Mouse (Mus musculus) mouse embryonic stem cell (cell line): ENCODE measurements around the gene Clstn2.

Experiments used
- in situ Hi-C, 2 experiments: fragments of 300-500 bp; cut with MboI; formaldehyde crosslinking; loops; 1 replicate in 1 of 2; 3 replicates in 1 of 2; pipeline ENCODE4 v1.14.3; 2019 to 2020; ENCODE audit warnings: low sequenced_read_pairs in 2 of 2, low pct_unique_long_range_greater_than_20kb in 1 of 2, mixed read lengths in 1 of 2; ENCODE audit not compliant: unreplicated experiment in 1 of 2

The Clstn2 gene

DNA sequence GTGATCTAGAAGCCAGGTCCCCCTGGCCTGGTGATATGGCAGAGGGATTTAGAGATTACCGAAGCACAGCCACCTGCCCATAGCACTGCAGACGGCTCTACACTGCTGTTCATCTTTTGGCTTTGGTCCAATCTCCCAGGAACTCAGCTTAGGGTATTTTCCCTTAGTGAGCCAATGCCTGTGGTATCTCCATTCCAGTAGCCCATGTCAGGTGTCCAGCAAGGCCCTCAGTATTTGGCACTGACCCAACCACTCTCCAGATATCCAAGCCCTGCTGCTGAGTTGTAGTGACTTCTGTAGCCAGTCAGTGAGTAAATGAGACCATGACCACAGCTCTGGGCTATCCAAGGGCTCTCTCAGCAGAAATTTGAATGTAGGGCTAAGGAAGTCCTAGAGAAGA, 330.0 kb downstream of the Clstn2 start:
- in situ Hi-C loops = no loop called here

- in situ Hi-C loops = no loop called here
Observed at GRCm38 (mm10) chr9:97699983-97700382, 333.0 kb downstream of the Clstn2 start.

- in situ Hi-C loops = no loop called here
Observed at GRCm38 (mm10) chr9:97699020-97699419, 334.0 kb downstream of the Clstn2 start.

DNA sequence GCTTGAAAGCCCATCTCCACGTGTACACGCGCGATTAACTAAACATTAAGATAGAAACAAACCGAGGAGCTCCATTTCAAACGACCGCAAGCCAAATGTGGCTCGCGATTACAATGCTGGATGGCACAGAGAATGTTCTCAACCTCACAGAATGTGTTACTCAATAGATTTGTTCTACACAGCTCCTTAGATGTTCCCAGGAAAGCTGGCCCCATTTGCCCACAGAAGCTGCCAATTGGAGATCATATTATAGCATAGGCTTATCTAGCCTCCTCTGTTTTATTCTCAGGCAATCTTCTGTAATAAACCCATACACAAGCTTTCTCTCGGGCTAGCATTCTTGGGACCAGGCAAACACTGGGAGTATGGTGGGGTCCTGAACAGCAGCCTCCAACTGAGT, 334.9 kb downstream of the Clstn2 start:
- in situ Hi-C loops = no loop called here

GRCm38 (mm10) chr9:97696655-97697235, 336.2 kb downstream of the Clstn2 start:
- in situ Hi-C loops = no loop called here

GRCm38 (mm10) chr9:97695278-97695677, 337.7 kb downstream of the Clstn2 start:
- in situ Hi-C loops = no loop called here

- in situ Hi-C loops = no loop called here
Observed at GRCm38 (mm10) chr9:97686826-97687425, 346.1 kb downstream of the Clstn2 start.

DNA sequence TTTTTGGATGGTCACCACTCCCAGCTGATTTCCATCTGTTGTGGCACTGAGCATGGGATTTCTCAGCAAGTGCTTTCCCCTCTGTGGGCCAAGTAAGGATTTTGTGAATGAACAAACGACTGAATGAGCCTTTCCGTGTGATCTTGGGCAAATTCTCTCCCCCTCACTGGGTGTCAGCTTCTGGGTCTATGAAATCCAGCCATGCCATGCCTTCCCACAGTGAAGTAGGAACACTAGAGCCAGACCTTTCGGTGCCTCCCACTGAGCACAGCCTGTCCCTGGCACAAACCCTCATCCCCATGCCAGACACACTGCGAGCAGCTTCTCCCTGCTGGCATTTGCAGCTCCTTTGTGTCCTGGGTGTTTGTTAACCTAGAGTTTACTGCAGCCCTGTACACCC, 347.3 kb downstream of the Clstn2 start:
- in situ Hi-C loops = no loop called here

DNA sequence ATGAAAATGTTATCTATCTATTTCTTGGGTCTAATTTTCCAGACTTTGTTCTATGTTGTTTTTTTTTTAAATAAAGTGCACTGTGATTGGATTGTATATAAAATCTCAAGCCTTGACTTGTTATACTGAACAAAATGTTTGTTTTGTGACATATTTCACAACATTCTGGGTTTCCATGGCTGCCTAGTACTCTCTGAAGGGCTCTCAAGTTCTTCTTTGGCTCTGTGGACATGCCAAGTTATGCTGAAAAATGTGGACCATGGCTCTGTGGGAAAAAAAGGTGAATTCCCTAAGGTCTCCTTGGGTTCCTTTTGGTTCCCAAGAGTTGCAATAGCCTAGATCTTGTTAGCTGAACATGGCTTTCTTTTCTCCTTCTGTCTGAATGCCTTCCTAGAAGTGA, 353.1 kb downstream of the Clstn2 start:
- in situ Hi-C loops = no loop called here

DNA sequence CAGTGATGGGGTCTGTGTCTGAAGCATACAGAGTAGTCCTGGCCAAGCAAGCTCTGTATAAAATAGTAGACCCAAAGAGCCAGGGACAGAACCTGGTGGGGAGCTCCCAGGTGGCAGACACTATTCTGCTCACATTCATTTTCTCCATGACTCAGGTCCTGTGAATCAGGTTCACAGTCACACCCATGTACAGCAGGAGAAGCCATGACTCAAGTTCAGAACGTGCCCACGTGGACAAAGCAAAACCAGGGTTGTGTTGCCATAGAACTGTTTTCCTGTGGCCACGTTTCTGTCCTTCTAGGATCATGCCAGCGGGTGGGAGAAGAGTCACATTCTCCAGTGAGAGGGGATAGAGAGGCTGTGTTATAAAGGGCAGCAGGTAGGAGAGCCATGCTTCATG, 353.9 kb downstream of the Clstn2 start:
- in situ Hi-C loops = no loop called here

DNA sequence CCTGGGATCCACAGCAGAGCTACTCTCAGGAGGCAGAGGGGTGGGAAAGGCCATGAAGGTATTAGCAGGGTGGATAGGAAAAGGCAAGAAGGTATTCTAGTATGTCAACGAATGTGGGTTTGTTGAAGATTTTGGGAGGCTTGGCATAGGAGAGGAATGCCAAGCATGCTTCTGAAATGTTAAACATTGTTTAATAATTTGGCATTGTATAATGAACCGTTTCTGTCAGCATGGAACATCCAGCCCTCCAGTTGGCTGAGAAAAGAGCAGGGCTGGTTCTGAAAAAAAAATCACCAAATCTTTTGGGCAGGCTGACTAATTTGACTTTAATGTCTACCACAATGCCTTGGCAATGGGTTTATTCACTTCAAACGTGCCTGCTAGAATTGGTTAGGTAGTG, 355.9 kb downstream of the Clstn2 start:
- in situ Hi-C loops = no loop called here

DNA sequence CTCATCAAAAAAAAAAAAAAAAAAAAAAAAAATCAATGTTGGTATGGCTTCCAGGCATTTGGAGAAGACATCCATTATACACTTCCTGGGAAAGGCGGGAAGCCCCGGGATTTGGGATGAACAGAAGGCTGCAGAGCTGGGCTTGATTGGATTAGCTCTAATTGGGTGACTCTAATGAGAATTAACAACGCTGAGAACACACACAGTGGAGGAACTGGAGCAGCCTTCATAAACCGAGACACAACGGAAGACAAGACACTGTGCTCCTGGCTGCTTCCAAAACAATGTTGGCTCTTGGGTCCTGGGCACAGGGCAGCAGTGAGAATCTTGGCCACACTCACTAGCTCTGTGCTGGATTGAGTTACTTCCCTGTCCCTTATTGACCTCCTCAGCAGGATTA, 360.3 kb downstream of the Clstn2 start:
- in situ Hi-C loops = no loop called here

GRCm38 (mm10) chr9:97672224-97672623, 360.8 kb downstream of the Clstn2 start:
- in situ Hi-C loops = no loop called here

DNA sequence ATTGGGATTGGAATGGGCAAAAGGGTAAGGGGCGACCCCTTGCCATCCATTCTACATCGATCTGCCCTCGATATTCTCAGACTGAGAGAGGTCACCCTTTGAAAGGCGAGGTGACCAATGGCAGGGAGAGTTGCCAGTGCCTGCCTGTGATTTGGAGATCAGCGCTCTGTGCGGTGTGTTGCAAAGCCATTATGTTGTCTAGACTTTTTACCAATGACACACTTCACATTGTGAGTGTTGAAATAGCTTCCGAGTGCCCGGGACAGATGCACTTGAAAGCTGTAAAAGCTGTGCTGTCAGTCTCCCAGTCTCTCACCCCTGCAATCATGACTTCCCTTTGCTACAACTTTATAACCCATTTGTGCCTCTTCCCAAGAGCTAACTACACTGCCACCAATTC, 362.3 kb downstream of the Clstn2 start:
- in situ Hi-C loops = no loop called here

GRCm38 (mm10) chr9:97660989-97661388, 372.0 kb downstream of the Clstn2 start:
- in situ Hi-C loops = no loop called here

GRCm38 (mm10) chr9:97658736-97659135, 374.2 kb downstream of the Clstn2 start:
- in situ Hi-C loops = no loop called here

DNA sequence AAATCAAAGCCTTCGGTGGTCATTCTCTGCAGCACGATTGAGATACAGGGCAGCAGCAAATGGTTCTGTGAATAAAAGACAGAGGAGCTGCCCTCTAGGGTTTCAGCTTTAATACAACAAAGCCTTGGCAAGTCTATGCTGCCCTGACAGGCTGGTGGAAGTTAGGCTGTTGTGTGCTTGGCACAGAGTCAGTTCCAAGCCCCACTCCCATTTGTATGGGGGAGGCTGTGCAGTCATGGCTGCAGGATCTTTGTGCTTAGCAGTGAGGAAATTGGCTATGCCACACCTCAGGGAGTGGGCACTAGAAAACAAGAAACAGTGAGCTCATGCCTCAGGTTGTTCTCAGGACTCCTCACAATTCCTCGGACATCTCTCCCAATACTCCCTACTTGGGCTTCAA, 384.6 kb downstream of the Clstn2 start:
- in situ Hi-C loops = no loop called here

GRCm38 (mm10) chr9:97645746-97646145, 387.2 kb downstream of the Clstn2 start:
- in situ Hi-C loops = no loop called here

DNA sequence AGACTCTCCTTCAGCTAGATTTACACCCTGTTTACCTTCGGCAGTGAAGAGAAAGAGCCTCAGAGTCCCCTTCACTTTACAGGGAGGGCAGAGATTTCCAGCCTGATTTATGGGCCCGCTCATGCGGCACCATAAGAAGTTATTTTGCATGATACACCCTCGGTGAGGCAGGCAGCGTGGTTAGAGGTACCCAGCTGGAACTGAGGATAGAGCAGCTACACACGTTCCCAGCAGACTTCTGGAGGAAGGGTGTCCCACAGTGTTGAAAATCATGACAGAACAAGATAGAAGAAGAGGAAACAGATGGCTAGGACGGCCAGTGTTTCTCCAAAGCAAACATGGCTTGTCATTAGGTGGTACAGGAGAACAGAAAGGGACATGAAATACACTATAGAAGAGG, 390.6 kb downstream of the Clstn2 start:
- in situ Hi-C loops = no loop called here

DNA sequence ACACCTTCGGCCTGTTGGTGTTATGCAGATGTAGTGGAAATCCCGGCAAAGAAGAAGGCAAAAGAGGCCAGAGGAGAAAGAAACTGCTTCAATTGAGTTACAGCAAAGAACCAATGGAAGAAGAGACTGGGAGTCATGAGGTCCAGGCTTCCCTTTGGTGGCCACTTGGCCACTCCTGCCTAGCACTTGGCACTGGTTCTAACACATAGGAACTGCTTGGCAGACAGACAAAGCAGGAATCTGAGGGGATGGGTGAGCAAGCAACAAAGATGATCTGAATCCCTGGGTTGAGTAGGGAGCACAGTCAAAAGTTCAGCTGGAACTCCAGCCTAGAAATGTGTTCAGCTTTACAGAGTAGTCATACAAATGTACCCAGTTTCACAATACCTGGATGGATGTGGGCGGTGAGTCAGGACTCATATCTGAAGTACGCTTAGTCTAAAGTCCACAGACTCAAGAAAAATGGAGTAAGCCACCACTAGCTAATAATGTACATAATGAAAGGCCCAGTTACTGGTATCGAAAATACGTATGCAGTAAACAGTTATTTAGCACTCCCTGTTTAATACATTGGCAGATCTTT, 392.9 kb downstream of the Clstn2 start:
- in situ Hi-C loops = no loop called here
